Mouse (Mus musculus) embryonic fibroblast, embryonic 13.5 days (primary cell): ENCODE measurements around the gene Tbc1d19.

ENCODE experiments used
- CTCF ChIP-seq: IDR thresholded peaks from 2 replicates; pipeline ENCODE4 v1.5.1; 2011; ENCODE audit warnings: mild to moderate bottlenecking, control low read depth, low read length, moderate library complexity, borderline replicate concordance; ENCODE audit not compliant: insufficient read depth
- POLR2A ChIP-seq: IDR thresholded peaks from 2 replicates; pipeline ENCODE4 v1.6.1; 2011; ENCODE audit warnings: low read depth, mild to moderate bottlenecking, control low read depth, low read length, moderate library complexity

DNA sequence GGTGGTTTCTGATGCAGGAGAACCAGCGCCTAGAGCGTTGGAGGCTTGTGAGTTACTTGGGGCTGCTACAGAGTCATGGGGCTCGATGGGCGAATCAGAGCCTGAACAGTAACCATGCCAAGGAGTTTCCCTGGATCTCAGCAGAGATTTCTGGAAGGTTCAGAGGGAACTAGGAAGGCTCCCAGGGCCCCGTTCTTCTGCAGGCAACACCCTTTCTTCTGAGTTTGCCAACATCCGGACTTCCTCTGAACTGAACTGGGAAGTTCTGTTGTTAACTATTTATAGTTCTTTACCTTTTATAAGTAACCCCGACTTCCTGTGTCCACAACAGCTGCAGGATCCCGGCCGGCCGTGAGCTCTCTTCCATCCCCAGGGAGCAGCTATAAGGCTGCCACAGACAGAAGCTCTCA, 119.8 kb downstream of the Tbc1d19 start:
- no peak for TF ChIP-seq POLR2A
- TF ChIP-seq CTCF, result no peak
